Mouse (Mus musculus) lung, postnatal 0 days (tissue): ENCODE measurements around the gene Ddx54.

Experiments
- CTCF ChIP-seq: IDR thresholded peaks from 2 replicates; pipeline ENCODE4 v1.5.1; 2016; ENCODE audit warnings: antibody characterized with exemption, mild to moderate bottlenecking
- EP300 ChIP-seq: IDR thresholded peaks from 2 replicates; pipeline ENCODE4 v1.6.1; 2016; ENCODE audit warnings: antibody characterized with exemption, mild to moderate bottlenecking, control low read depth

DNA sequence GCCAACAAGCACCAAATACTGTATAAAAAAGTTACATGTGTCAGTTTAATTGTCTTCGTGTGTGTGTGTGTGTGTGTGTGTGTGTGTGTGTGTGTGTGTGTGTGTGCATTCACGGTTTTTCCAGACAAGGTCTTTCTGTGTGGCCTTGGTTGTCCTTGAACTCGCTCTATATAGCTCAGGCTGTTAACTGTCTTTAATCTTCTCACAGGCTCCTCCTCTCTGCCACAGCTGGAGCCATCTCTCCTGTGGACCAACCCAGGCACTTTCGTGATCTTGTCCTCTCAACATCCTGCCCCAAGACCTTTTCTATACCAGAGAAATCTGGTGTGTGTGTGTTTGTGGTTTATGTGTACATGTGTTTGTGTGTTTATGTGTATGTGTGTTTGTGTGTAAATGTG, 48.6 kb upstream of the Ddx54 start:
- TF ChIP-seq CTCF = no peak
- no peak for TF ChIP-seq EP300
